Mouse (Mus musculus): ENCODE measurements around the gene Hyal1. TPM values are rescaled to one million over a fixed set of nuclear protein-coding genes. Genes with fewer than 3 reads are reported as not detected.

Gene Hyal1
- polyA plus RNA-seq, 1 experiment from 2014 or later, result 5.5 TPM

DNA sequence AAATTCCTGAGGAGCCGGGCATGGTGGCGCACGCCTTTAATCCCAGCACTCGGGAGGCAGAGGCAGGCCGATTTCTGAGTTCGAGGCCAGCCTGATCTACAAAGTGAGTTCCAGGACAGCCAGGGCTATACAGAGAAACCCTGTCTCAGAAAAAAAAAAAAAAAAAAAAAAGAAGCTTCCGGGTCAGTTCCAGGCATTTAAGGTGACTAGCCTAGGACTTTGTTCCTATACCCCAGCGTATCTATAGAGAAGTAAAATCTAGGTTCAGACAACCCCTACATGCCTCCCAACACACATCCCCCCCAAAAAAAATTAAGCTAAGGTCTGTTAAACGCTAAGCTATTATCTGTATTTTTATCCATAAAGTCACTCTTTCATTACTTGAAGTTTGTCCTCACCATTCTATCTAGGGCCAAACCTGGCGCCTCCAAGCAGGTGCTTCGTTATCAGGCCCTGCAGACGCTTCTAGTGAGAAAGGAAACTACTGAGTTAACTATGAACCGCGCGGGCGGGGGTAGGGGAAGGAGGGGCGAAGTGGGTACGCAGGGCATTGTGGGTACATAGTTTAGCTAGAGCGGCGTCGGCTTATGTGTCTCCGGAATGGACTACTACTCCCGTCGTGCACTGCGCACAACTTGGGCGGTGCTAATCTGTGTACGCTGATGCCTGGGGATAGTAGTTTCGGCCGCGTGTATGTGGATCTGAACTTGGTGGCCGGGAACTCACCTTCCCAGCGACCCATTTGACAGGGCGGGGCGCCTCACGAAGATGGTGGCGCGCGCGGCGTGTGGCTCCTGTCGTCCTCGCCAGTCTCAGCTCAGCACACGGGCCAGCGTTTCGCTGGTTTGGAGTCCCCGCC, 10.5 kb downstream of the Hyal1 start, which contains the start of gene Ifrd2:
Gene Ifrd2 (plus strand): TSS at position 669 of the 859 bp plus-strand sequence.
- H3K4me2 ChIP-seq, result peak within 1 kb of the TSS; percentile 84
- peaks cover 43% of the 10 kb centered on the region for H3K36me3 ChIP-seq
- peak within 1 kb of the TSS; percentile 84 for H3K4me3 ChIP-seq
- WGBS, result 11% methylated on average over 46 of the region's 46 CpGs
- peak; percentile 97 for ATAC-seq (ENCODE audit: insufficient number of reproducible peaks, low FRiP score)
- H3K27me3 ChIP-seq (replicated peaks), result no peaks in the 10 kb centered on the region
- no peaks in the 10 kb centered on the region for H3K9me3 ChIP-seq (replicated peaks)
- H3K27ac ChIP-seq (ENCODE audit: poor library complexity, severe bottlenecking), result peak within 1 kb of the TSS; percentile 72
- H3K9ac ChIP-seq, result peak within 1 kb of the TSS; percentile 85
- peaks cover 38% of the 10 kb centered on the region for H3K4me1 ChIP-seq (replicated peaks)

DNA sequence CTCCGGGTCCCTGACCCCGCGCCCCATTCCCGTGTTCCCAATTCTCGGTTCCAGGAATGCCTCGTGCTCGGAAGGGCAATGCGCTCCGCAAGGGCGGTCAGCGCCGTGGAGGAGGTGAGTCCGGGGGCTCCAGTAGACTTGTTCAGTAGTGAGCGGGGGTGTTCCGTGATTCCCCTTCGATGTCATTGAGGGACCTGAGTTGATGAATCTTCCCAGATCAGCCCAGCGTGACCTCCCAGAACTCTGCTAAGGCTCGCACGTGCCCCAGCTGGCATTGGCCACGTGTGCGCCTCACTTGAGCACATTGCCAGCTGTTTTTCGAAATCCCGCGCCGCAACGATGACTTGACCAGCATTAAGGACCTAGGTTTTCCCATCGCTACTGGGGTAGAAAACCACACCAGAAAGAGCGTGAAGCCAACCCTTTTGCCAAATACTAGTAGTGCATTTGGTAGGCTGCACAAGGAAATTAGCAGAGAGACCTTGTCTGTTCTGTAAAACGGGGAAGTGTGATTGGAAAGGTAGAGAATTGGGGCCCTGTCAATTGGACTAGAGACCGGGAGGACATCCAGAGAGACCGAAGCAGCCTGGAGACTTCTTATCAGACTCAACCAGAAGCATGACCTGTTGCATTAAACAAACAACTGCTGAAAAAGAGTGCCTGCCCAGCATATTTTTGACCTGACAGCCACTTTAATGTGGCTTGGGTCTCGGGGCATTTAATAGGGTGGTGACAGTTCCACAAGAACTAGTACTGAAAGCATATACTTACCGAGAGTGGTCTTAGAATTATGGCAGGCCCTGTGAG, 11.3 kb downstream of the Hyal1 start:
- peak overlapping the region; percentile 84 for H3K4me2 ChIP-seq
- H3K27me3 ChIP-seq (replicated peaks), result no peaks in the 10 kb centered on the region
- H3K9me3 ChIP-seq (replicated peaks), result no peaks in the 10 kb centered on the region
- peak overlapping the region; percentile 72 for H3K27ac ChIP-seq (ENCODE audit: poor library complexity, severe bottlenecking)
- peak; percentile 6; the same call in 1 of the 2 replicates for ATAC-seq (ENCODE audit: insufficient number of reproducible peaks, low FRiP score)
- peak overlapping the region; percentile 85 for H3K9ac ChIP-seq
- H3K4me3 ChIP-seq, result peak overlapping the region; percentile 84
- H3K4me1 ChIP-seq (replicated peaks), result peaks cover 45% of the 10 kb centered on the region
- H3K36me3 ChIP-seq, result peaks cover 49% of the 10 kb centered on the region
- 1% methylated on average over 33 of the region's 33 CpGs for WGBS

DNA sequence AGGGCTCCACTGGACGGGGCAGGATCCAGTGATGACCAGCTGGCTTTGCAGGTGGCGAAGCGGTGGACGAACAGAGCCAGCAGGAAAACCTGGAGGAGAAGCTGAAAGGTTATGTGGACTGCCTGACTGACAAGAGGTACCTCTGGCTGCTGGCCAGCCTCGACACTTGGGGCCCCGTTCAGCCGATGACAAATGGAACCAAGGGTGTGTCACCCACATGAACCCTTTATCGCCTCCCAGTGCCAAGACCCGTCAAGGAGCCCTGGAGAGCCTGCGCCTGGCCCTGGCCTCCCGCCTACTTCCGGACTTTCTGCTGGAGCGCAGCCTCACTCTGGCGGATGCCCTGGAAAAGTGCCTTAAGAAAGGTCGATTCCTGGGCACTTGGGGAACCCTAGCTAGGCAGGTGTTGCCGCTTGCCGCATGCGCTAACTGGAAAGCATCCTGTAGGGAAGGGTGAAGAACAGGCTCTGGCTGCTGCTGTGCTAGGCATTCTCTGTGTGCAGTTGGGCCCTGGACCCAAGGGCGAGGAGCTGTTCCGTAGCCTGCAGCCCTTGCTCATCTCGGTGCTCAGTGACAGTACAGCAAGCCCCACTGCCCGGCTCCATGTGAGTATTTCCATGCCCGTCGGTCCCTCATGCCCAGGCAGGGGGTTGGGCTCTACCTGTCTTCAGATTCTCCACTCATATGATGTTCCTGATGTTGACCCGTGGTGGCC, 13.5 kb downstream of the Hyal1 start:
- peaks cover 56% of the 10 kb centered on the region for H3K36me3 ChIP-seq
- H3K9ac ChIP-seq, result peak overlapping the region; percentile 21; the same call in 1 of the 2 replicates
- H3K9me3 ChIP-seq (replicated peaks), result no peaks in the 10 kb centered on the region
- no peaks in the 10 kb centered on the region for H3K27me3 ChIP-seq (replicated peaks)
- no peak for ATAC-seq (ENCODE audit: insufficient number of reproducible peaks, low FRiP score)
- 74% methylated on average over 25 of the region's 25 CpGs for WGBS
- H3K4me3 ChIP-seq, result 0 out of 2 replicates have a peak overlapping the region, but pooled peaks have one; percentile 84
- H3K27ac ChIP-seq (ENCODE audit: poor library complexity, severe bottlenecking), result peak overlapping the region; percentile 58
- H3K4me1 ChIP-seq (replicated peaks), result peaks cover 55% of the 10 kb centered on the region
- peak overlapping the region; percentile 84 for H3K4me2 ChIP-seq

DNA sequence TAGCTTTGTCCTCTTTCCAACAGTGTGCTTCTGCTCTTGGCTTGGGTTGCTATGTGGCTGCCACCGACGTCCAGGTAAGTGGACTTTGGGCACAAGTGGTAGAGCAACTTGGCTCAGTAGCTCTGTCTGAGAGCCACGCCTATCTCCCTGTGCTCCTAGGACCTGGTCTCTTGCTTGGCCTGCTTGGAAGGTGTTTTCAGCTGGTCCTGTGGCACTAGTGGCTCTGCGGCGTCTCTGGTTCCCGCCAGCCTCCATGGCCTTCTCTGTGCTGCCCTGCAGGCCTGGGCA, 14.0 kb downstream of the Hyal1 start:
- peaks cover 56% of the 10 kb centered on the region for H3K36me3 ChIP-seq
- H3K4me1 ChIP-seq (replicated peaks), result peaks cover 55% of the 10 kb centered on the region
- H3K27me3 ChIP-seq (replicated peaks), result no peaks in the 10 kb centered on the region
- H3K27ac ChIP-seq (ENCODE audit: poor library complexity, severe bottlenecking), result no peak overlapping the region
- H3K9me3 ChIP-seq (replicated peaks), result no peaks in the 10 kb centered on the region
- no peak overlapping the region for H3K4me2 ChIP-seq
- H3K9ac ChIP-seq, result no peak overlapping the region; the same call in 1 of the 2 replicates
- ATAC-seq (ENCODE audit: insufficient number of reproducible peaks, low FRiP score), result no peak
- H3K4me3 ChIP-seq, result no peak overlapping the region
- 91% methylated on average over 6 of the region's 6 CpGs for WGBS

DNA sequence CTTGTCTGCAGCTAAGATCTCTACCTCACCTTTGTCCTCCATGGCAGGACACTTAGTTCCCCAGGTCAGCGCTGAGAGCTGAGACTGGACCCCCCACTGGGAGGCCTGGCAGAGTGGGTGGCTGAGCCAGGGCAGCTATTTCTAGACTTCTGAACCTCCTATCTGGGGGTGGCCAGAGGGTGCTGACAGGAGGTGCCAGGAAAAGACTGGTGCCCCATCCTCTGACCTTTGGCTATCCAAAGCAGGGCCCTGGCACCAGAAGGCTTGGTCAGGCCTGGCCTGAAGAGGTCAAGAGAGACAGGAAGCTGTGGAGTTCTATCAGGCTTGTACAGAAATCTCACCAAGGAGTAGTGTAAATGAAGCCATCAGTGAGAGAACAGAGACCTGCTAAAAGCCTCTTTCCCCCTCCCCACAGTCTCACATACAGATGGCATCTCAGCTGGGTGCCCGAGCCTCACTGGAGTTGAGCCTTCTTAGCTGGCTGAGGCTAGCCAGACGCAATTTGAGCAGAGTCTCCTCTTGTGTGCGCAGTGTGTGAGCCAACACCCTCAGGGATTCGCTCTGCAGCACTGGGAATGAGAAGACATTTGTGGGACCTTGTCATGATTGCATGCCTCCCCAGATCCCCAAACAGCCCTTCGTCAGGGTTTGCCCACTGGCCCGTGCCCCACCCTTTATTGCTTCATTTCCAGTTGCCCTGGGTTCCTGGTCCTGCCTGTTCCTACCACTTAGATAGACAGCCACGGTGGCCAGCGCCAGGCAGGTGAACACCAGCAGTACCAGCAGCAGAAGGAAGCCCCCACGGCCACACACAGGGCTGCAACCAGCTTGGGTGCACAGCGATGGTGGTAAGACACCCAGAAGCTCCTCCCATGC, 16.6 kb downstream of the Hyal1 start:
- WGBS, result 78% methylated on average over 11 of the region's 11 CpGs
- H3K9ac ChIP-seq, result peak overlapping the region; percentile 47; the same call in 1 of the 2 replicates
- H3K4me3 ChIP-seq, result no peak overlapping the region
- H3K27ac ChIP-seq (ENCODE audit: poor library complexity, severe bottlenecking), result peak overlapping the region; percentile 12; the same call in 1 of the 2 replicates
- no peaks in the 10 kb centered on the region for H3K9me3 ChIP-seq (replicated peaks)
- peaks cover 59% of the 10 kb centered on the region for H3K36me3 ChIP-seq
- H3K27me3 ChIP-seq (replicated peaks), result 0 out of 2 replicates have a peak, but pooled peaks cover under 1% of the 10 kb centered on the region
- no peak for ATAC-seq (ENCODE audit: insufficient number of reproducible peaks, low FRiP score)
- peaks cover 66% of the 10 kb centered on the region for H3K4me1 ChIP-seq (replicated peaks)
- peak overlapping the region; percentile 17; the same call in 1 of the 2 replicates for H3K4me2 ChIP-seq

DNA sequence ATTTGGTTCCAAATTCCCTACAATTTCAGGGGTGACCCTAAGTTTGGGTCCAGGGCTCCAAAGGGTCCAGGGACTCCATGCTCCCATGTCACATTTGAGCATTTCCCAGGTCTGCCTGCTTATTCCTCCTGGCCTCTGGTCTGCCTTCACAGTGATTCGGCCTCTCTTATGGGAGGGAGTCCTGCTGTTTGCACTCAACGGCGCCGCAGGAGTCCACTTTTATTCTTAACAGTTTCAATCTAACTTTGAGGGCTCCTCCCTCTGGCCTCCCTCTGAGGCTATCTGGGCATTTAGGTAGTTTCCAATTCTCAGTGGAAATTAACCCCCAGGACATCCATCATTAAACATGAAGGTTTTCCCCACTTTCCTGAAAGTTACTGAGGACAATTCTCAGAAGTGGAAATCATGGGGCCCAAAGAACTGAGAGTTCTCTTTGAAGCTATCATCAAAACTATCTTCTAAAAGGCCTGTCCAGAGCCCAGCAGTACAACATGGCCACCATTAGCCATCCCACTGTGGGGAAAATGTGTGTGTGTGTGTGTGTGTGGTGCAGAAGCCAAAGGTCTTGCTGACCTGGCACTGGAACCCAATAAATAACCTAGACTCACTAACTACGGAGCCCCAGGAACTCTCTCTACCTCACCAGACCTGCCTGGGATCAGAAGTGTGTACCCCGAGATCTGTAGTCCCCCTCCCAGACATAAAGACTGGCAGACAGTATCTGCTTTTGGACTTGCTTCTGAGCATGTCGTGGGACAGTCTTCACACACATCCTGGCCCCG, 17.7 kb downstream of the Hyal1 start:
- peaks cover 55% of the 10 kb centered on the region for H3K4me1 ChIP-seq (replicated peaks)
- H3K4me2 ChIP-seq, result no peak overlapping the region
- no peak overlapping the region for H3K27ac ChIP-seq (ENCODE audit: poor library complexity, severe bottlenecking)
- H3K9ac ChIP-seq, result no peak overlapping the region
- H3K9me3 ChIP-seq (replicated peaks), result no peaks in the 10 kb centered on the region
- peaks cover 12% of the 10 kb centered on the region for H3K27me3 ChIP-seq (replicated peaks)
- 76% methylated on average over 8 of the region's 8 CpGs for WGBS
- no peak for ATAC-seq (ENCODE audit: insufficient number of reproducible peaks, low FRiP score)
- no peak overlapping the region for H3K4me3 ChIP-seq
- H3K36me3 ChIP-seq, result peaks cover 54% of the 10 kb centered on the region

DNA sequence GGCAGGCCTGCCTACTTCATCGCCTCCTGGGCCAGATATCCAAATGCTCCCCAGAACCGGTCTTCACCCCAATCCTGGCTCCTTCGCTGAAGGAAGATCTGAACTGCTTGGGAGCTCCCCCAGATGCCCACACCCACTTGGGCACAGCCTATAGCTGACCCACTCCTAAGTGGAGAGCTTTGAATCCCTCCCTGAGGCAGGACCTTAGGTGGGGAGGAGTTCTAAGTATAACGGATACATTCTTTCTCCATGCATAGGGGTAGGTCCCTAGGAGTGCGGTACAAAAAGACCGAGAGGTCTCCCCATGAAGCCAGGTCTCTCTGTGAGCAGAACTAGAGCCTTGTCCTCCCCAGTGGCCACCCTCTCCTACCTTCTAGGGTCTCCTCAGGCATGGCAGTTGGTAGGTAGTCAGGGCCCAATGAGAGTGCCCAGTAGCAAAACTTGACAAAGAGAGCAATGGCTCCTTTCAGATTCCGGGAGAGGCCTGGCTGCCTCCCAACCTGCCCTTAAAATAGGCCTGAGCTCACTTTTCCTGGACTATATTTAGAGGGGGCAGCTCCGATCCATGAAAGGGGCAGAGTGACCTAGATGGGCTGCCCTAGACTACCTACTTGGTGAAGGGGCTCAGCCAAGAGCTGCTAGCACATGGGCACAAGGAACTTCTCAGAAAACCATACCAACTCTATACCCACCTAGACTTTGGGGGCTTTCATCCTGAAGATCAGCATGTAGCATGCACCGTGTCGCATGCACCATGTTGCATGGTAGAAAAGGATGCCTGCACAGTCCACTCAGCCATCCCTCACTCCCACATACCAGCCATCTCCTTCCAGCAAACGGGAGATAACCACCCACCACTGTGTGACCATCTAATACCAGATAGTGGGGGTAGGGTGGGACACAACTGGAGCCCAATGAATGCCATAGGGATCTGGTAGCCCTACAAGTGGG, 20.2 kb downstream of the Hyal1 start:
- ATAC-seq (ENCODE audit: insufficient number of reproducible peaks, low FRiP score), result 0 out of 2 replicates have a peak, but pooled peaks have one; percentile 27
- peak overlapping the region; percentile 97 for H3K27ac ChIP-seq (ENCODE audit: poor library complexity, severe bottlenecking)

DNA sequence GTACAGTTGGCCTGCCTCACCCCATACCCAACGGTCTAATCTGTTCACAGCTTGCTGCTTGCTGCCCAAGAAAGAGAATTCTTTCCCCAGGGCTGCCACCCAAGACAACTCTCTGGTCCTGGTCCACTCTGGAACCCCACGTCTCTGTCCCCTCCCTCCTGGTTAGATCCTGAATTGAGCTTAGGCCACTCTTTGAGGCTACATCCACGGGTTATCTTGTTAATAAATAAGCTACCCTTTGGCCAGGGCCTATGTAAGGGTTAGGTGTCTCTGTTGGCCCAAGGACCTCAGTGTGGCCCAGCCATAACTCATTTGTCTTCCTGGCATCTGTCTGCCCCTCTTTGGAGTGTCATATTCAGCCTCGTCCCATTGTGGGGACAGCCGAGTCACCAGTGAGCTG, 21.7 kb downstream of the Hyal1 start:
- Histone ChIP-seq H3K27me3 (replicated peaks) (peaks cover 35% of the 10 kb centered on the region), H3K4me2 (no peak overlapping the region), H3K4me1 (replicated peaks) (peaks cover 32% of the 10 kb centered on the region), H3K36me3 (peaks cover 15% of the 10 kb centered on the region), H3K9ac (no peak overlapping the region), H3K9me3 (replicated peaks) (no peaks in the 10 kb centered on the region), H3K4me3 (no peak overlapping the region), H3K27ac (ENCODE audit: poor library complexity, severe bottlenecking) (no peak overlapping the region)
- no peak for ATAC-seq (ENCODE audit: insufficient number of reproducible peaks, low FRiP score)
- WGBS, result 81% methylated on average over 5 of the region's 5 CpGs

More for the DNA sequence above, 20.2 kb downstream of the Hyal1 start:
- Histone ChIP-seq H3K9me3 (replicated peaks) (no peaks in the 10 kb centered on the region), H3K27me3 (replicated peaks) (peaks cover 35% of the 10 kb centered on the region), H3K4me2 (peak overlapping the region; percentile 64), H3K4me1 (replicated peaks) (peaks cover 39% of the 10 kb centered on the region), H3K36me3 (peaks cover 30% of the 10 kb centered on the region), H3K4me3 (peak overlapping the region; percentile 37), H3K9ac (peak overlapping the region; percentile 67)
- WGBS, result 64% methylated on average over 11 of the region's 11 CpGs

DNA sequence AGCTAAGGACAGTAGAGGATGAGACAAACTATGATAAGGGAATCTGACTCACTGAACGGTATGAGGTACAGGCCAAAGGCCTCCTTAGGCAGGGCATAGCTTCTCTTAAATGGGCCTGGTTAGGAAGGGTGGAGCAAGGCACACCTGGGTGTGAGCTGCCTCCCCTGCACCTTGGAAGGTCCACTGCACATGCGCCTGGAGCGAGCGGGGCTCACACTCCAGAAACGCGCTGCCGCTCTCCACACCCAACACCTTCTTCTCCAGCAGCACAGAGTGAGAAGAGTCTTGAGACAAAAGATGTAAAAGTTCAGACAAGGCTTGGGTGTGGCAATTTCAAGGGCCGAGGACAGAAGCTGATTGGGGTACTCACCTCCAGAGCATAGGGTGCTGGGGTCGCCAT, 22.7 kb downstream of the Hyal1 start:
- Histone ChIP-seq H3K4me3 (no peak overlapping the region), H3K27me3 (replicated peaks) (peaks cover 40% of the 10 kb centered on the region), H3K4me2 (no peak overlapping the region), H3K27ac (ENCODE audit: poor library complexity, severe bottlenecking) (no peak overlapping the region), H3K9ac (no peak overlapping the region), H3K4me1 (replicated peaks) (peaks cover 36% of the 10 kb centered on the region), H3K9me3 (replicated peaks) (no peaks in the 10 kb centered on the region), H3K36me3 (peaks cover 8% of the 10 kb centered on the region; the same call in 1 of the 2 replicates)
- no peak for ATAC-seq (ENCODE audit: insufficient number of reproducible peaks, low FRiP score)
- whole genome bisulfite sequencing, result 77% methylated on average over 9 of the region's 9 CpGs

Data from heart, embryonic 12.5 days (tissue).